Mouse (Mus musculus) central nervous system, embryonic 18 days (tissue): ENCODE data around the gene Gm17604. TPM values are rescaled to one million over a fixed set of nuclear protein-coding genes. Genes with fewer than 3 reads are reported as not detected.

ENCODE experiments used
- polyA plus RNA-seq: library from polyadenylated mRNA; depleted of rRNA; stranded (reverse); fragments of >200 nt; gene quantifications from 2 replicates; pipeline ENCODE4 v1.2.3, GENCODE M21; 2012; rRNA removed

The Gm17604 gene
- polyA plus RNA-seq: not detected in 2 replicates

DNA sequence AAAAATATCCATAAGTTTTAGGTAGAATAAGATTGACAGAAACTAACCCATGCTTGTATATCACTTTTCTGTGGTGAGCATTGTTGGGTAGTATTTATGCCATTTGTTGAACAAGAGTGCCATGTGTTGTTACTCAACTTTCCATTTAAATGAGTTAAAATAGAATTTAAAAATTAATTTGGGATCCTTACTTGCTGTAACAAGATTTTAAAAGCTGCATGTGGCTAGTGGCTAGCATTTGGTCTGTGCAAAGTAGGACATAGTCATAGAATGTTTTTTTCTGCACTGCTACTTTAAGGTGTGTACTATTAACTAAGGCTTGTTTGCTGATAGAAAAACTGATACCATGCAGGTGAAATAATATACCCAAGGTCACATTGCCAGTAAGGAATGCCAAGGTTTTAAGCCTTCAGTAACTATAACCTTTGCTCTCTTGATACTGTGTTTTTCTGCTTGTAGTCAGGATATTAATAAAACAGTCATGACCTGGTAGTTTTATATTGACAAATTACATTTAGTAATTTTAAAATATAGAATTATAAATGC is at the start of gene Gm17604:
Gene Gm17604 (minus strand): TSS at position 51 of the 546 bp plus-strand sequence.

DNA sequence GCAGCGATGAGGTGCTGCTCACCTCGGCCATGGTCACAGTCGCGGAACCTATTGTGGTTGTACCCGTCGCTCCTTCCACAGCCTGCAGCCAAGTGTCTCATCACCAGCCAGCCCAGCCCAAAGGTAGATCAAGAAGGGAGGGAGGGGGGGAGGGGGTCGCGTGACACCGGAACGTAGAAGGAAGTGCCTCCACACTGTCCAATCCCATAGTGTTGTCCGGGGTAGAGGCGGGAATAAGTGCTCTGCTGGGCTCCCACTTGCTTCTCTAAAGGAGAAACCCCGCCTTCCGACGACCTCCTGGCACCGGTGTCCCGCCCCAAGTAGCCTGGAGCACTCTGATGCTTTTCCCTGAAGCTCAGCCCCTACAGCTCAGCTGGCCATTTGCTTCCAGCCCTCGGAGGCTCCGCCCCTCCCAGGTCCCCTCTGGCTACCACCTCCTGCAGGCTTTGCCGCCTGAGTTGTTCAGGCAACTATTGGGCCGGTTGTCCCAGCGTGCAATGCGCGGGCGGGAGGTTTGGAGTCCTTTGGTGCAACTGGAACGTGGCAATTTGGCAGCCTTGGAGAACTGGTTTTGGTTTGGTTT is 24.3 kb downstream of the Gm17604 start, which contains the start of the genes Mospd2 and Fancb:
Gene Mospd2 (minus strand): TSS at position 183 of the 583 bp plus-strand sequence.
Gene Fancb (plus strand): TSS at position 400 of the 583 bp plus-strand sequence.

Other genes with a start within 250 kb of the Gm17604 start
- gene Mospd2, start 24.5 kb downstream of the Gm17604 start, polyA plus RNA-seq: 18.7 and 20.4 TPM in 2 replicates
- gene Fancb, start 24.2 kb downstream of the Gm17604 start, polyA plus RNA-seq: 2.4 TPM in 2 replicates